Mouse (Mus musculus) lung, postnatal 0 days (tissue): ENCODE results near the gene Rps6kl1.

Source experiments
- CTCF ChIP-seq: IDR thresholded peaks from 2 replicates; pipeline ENCODE4 v1.5.1; 2016; ENCODE audit warnings: antibody characterized with exemption, mild to moderate bottlenecking
- EP300 ChIP-seq: IDR thresholded peaks from 2 replicates; pipeline ENCODE4 v1.6.1; 2016; ENCODE audit warnings: antibody characterized with exemption, mild to moderate bottlenecking, control low read depth

DNA sequence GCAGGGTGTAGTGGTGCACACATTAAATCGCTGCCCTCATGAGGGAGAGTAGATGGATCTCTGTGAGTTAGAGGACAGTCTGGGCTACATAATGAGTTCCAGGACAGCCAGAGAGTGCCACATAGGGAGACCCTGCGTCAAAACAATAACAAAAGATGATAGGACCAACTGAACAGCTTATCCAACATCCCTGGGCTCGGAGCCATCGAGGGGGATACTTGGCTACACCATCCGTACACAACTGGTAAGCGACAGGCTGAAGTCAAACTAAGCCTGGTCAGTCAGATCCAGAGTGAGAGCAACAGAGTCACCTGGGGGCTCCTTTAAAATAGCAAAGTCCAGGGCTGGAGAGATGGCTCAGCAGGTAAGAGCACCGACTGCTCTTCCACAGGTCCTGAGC lies 55.2 kb downstream of the Rps6kl1 start:
- TF ChIP-seq CTCF (no peak), EP300 (no peak)
